In the genomic region with DNA sequence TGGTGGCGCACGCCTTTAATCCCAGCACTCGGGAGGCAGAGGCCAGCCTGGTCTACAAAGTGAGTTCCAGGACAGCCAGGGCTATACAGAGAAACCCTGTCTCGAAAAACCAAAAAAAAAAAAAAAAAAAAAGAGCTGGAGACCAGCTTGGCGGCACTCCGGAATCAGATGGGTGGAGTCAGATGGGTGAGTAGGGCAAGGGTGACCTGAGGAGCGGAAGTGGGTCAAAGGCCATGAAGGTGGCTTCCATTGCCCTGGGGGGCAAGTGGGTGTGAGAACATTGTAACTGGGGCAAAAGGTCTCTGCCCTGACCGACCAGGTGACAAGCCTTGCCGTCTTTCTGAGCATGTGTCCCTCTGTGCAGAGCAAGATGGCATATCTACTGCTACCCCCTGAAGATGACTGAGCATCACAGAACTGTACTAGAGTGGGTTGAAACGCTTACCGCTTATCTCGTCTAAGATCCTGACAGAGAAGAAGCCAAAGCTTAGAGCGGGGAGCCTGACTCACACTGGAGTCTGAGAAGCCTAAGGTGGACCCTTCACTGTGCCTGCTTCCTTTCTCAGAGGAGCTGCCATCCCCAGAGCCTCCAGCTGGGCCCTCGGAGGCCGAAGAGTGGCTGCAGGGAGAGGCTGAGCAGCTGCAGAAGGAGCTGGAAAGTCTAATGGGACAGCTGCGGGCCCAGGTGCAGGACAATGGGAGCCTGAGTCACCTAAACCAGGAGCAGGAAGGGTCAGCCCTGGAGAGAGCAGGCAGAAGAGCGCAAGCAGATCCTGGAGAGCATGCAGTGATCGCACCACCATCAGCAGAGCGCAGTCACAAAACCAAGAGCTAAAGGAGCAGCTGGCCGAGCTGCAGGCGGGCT, we compare ENCODE assay signal across 26 mouse cellular contexts. TPM values are rescaled to one million over a fixed set of nuclear protein-coding genes. Genes with fewer than 3 reads are reported as not detected.
DNase-seq lines count a peak whose midpoint lies in the region; ATAC-seq and TF ChIP-seq lines count a peak whose summit lies in the region.
"Had no signal": no experiment of that assay in that cellular context is flagged by ENCODE, and none has a peak within 500 bp of the region (broad histone marks: within the 10 kb centered on the region; RNA-seq: fewer than 3 reads in every experiment).

No protein-coding gene starts in this region.

- H3K4me1 ChIP-seq in liver, adult 2 months (ENCODE audit: control insufficient read depth, insufficient read depth, low read length), result no peaks in the 10 kb centered on the region
- peaks cover 3% of the 10 kb centered on the region; the same call in 1 of the 2 replicates for H3K4me1 ChIP-seq in liver, embryonic 11.5 days (replicated peaks; ENCODE audit: control insufficient read depth, insufficient read depth, low read length)
- H3K4me1 ChIP-seq in ES-Bruce4 (ENCODE audit: control insufficient read depth, insufficient read depth, low read length), result peaks cover 7% of the 10 kb centered on the region
- H3K4me1 ChIP-seq: embryonic facial prominence, embryonic 15.5 days; forebrain, embryonic 12.5 days; heart, embryonic 15.5 days; hindbrain, embryonic 15.5 days had no signal

- TF ChIP-seq CTCF in liver, adult 2 months (IDR thresholded peaks at IDR 0.05; ENCODE audit: low read depth, low read length), result no peak
- no peak for TF ChIP-seq CTCF in ES-Bruce4 (IDR thresholded peaks at IDR 0.05; ENCODE audit: low read depth, low read length)

- no peak for TF ChIP-seq EP300 in ES-Bruce4 (IDR thresholded peaks at IDR 0.05; ENCODE audit: insufficient read depth, low read depth, low read length)

- peak; percentile 62 for ATAC-seq in frontal cortex, adult (ENCODE audit: low TSS enrichment)
- ATAC-seq in liver, embryonic 11.5 days (replicated peaks; ENCODE audit: low FRiP score), result no peak; the same call in 1 of the 2 replicates
- ATAC-seq: forebrain, postnatal 0 days had no signal

- H3K4me2 ChIP-seq in liver, embryonic 11.5 days, result no peak overlapping the region
- H3K4me2 ChIP-seq: embryonic facial prominence, embryonic 15.5 days; forebrain, embryonic 12.5 days; heart, embryonic 15.5 days; hindbrain, embryonic 15.5 days had no signal

- no peak overlapping the region for H3K27ac ChIP-seq in liver, adult 2 months (replicated peaks; ENCODE audit: insufficient read depth, low read depth, low read length)
- H3K27ac ChIP-seq in liver, embryonic 11.5 days (ENCODE audit: low read depth, low read length), result no peak overlapping the region
- H3K27ac ChIP-seq in ES-Bruce4 (ENCODE audit: insufficient read depth, low read length), result no peak overlapping the region
- H3K27ac ChIP-seq: embryonic facial prominence, embryonic 15.5 days; forebrain, embryonic 12.5 days; heart, embryonic 15.5 days; hindbrain, embryonic 15.5 days had no signal

- H3K36me3 ChIP-seq in liver, adult 2 months (ENCODE audit: control insufficient read depth, insufficient read depth, low read length), result no peaks in the 10 kb centered on the region
- H3K36me3 ChIP-seq in liver, embryonic 11.5 days (ENCODE audit: control insufficient read depth, insufficient read depth, low read length), result no peaks in the 10 kb centered on the region
- no peaks in the 10 kb centered on the region for H3K36me3 ChIP-seq in ES-Bruce4 (ENCODE audit: control insufficient read depth, insufficient read depth, low read length, poor library complexity, severe bottlenecking)
- H3K36me3 ChIP-seq: embryonic facial prominence, embryonic 15.5 days; forebrain, embryonic 12.5 days; heart, embryonic 15.5 days; hindbrain, embryonic 15.5 days had no signal

- no peaks in the 10 kb centered on the region for H3K27me3 ChIP-seq in liver, adult 2 months (ENCODE audit: control insufficient read depth, insufficient read depth, low read length)
- peaks cover 6% of the 10 kb centered on the region for H3K27me3 ChIP-seq in liver, embryonic 11.5 days (replicated peaks; ENCODE audit: control insufficient read depth, insufficient read depth, low read length)
- H3K27me3 ChIP-seq in ES-Bruce4 (ENCODE audit: control insufficient read depth, insufficient read depth, low read length, poor library complexity, severe bottlenecking), result no peaks in the 10 kb centered on the region
- H3K27me3 ChIP-seq: embryonic facial prominence, embryonic 15.5 days; forebrain, embryonic 12.5 days; heart, embryonic 15.5 days; hindbrain, embryonic 15.5 days had no signal

- DNase-seq in frontal cortex, postnatal 10 days (ENCODE audit: low spot score in 2 of 2), result no peak
- DNase-seq in liver, adult 2 months (ENCODE audit: extremely low read depth, low read depth, low spot score), result peak; percentile 54
- DNase-seq in liver, embryonic 11.5 days (ENCODE audit: low spot score), result no peak
- DNase-seq in ZHBTc4 (ENCODE audit: low read depth, low spot score), result peak; percentile 41
- DNase-seq in thymus, postnatal 36 days, result no peak
- no peak for DNase-seq in lung, postnatal 36 days
- DNase-seq: adrenal gland, adult 2 months; adrenal gland, postnatal 25 days; cerebellum, adult 8-10 months; cerebellum, postnatal 14 days; embryo, embryonic 11 days; forebrain, postnatal 0 days; gastrocnemius, postnatal 36 days; heart, adult 11 months; heart, postnatal 14 days; kidney, adult 18-20 months had no signal

- H3K9ac ChIP-seq in liver, adult 2 months (ENCODE audit: low read depth, low read length), result no peak overlapping the region
- H3K9ac ChIP-seq in liver, embryonic 11.5 days (ENCODE audit: low read depth, low read length), result no peak overlapping the region
- 0 out of 2 replicates have a peak overlapping the region, but pooled peaks have one; percentile 0 for H3K9ac ChIP-seq in ES-Bruce4 (ENCODE audit: low read depth, poor library complexity, severe bottlenecking)
- H3K9ac ChIP-seq: embryonic facial prominence, embryonic 15.5 days; forebrain, embryonic 12.5 days; forebrain, postnatal 0 days; heart, embryonic 15.5 days; hindbrain, embryonic 15.5 days had no signal

- H3K4me3 ChIP-seq in liver, adult 2 months (ENCODE audit: insufficient read depth, low read depth, low read length), result no peak overlapping the region
- no peak overlapping the region for H3K4me3 ChIP-seq in liver, embryonic 11.5 days (ENCODE audit: low read depth, low read length)
- peak overlapping the region; percentile 22 for H3K4me3 ChIP-seq in ES-Bruce4 (ENCODE audit: low read depth, low read length)
- H3K4me3 ChIP-seq: embryonic facial prominence, embryonic 15.5 days; erythroblast, embryonic 14.5 days; forebrain, embryonic 12.5 days; heart, embryonic 15.5 days; hindbrain, embryonic 15.5 days had no signal

- no peaks in the 10 kb centered on the region for H3K79me2 ChIP-seq in liver, adult 2 months (ENCODE audit: control insufficient read depth, insufficient read depth, low read length)

- 81% methylated on average over 21 of the region's 21 CpGs for WGBS in liver, adult 2 months
- WGBS in liver, embryonic 11.5 days, result 71% methylated on average over 20 of the region's 21 CpGs

- no peak for TF ChIP-seq POLR2A in liver, adult 2 months (IDR thresholded peaks at IDR 0.05; ENCODE audit: extremely low read depth, insufficient read depth, low read length)
- no peak for TF ChIP-seq POLR2A in ES-Bruce4 (IDR thresholded peaks at IDR 0.05; ENCODE audit: insufficient read depth, low read length)

- H3K9me3 ChIP-seq in liver, embryonic 11.5 days (ENCODE audit: control insufficient read depth, low read length), result no peaks in the 10 kb centered on the region
- no peaks in the 10 kb centered on the region for H3K9me3 ChIP-seq in ES-Bruce4 (replicated peaks; ENCODE audit: control insufficient read depth, insufficient read depth, low read length, poor library complexity, severe bottlenecking)
- H3K9me3 ChIP-seq: embryonic facial prominence, embryonic 15.5 days; forebrain, embryonic 12.5 days; heart, embryonic 15.5 days; hindbrain, embryonic 15.5 days had no signal

RNA-seq across cellular contexts. Expression of a gene that starts 21.1 kb away (rescaled TPM):
- 0.55 and 0.67 TPM in 2 replicates for total RNA-seq in liver, adult 2 months (2014; rRNA removed)
- polyA plus RNA-seq in liver, adult 2 months (2012; rRNA removed), result 0.34 TPM in 2 replicates
- polyA plus RNA-seq in liver, embryonic 11.5 days (2014; fragmentation: Nextera tagmentation; extraction: Ambion mirVana), result 1.4 TPM in 2 replicates
- 0.67 and 1.1 TPM in 2 replicates for polyA plus RNA-seq in ES-Bruce4 (2011; ENCODE audit: insufficient read depth, insufficient read length, low read depth, missing spikeins)
- polyA plus RNA-seq: erythroblast, embryonic 14.5 days had no signal

RNA-seq across cellular contexts. Expression of a gene that starts 29.0 kb away (rescaled TPM):
- 41.2 and 45.1 TPM in 2 replicates for total RNA-seq in liver, adult 2 months (2014; rRNA removed)
- 21.3 and 25.7 TPM in 2 replicates for polyA plus RNA-seq in liver, adult 2 months (2012; rRNA removed)
- polyA plus RNA-seq in liver, embryonic 11.5 days (2014; fragmentation: Nextera tagmentation; extraction: Ambion mirVana), result 113 and 128 TPM in 2 replicates
- 49.7 and 55.2 TPM in 2 replicates for polyA plus RNA-seq in ES-Bruce4 (2011; ENCODE audit: insufficient read depth, insufficient read length, low read depth, missing spikeins)

RNA-seq across cellular contexts. Expression of a gene that starts 29.3 kb away (rescaled TPM):
- 179 and 183 TPM in 2 replicates for total RNA-seq in liver, adult 2 months (2014; rRNA removed)
- 56.9 and 60.6 TPM in 2 replicates for polyA plus RNA-seq in liver, adult 2 months (2012; rRNA removed)
- 1,321 and 1,382 TPM in 2 replicates for polyA plus RNA-seq in liver, embryonic 11.5 days (2014; fragmentation: Nextera tagmentation; extraction: Ambion mirVana)
- polyA plus RNA-seq in ES-Bruce4 (2011; ENCODE audit: insufficient read depth, insufficient read length, low read depth, missing spikeins), result 289 and 317 TPM in 2 replicates

RNA-seq across cellular contexts. Expression of a gene that starts 44.4 kb away (rescaled TPM):
- 0.09 and 0.13 TPM in 2 replicates for total RNA-seq in liver, adult 2 months (2014; rRNA removed)
- 0.07 and 0.09 TPM in 2 replicates for polyA plus RNA-seq in liver, adult 2 months (2012; rRNA removed)
- 0.38 and 0.75 TPM in 2 replicates for polyA plus RNA-seq in liver, embryonic 11.5 days (2014; fragmentation: Nextera tagmentation; extraction: Ambion mirVana)
- polyA plus RNA-seq in ES-Bruce4 (2011; ENCODE audit: insufficient read depth, insufficient read length, low read depth, missing spikeins), result 1.8 and 2.5 TPM in 2 replicates
- total RNA-seq: common myeloid progenitor, adult 5-6 weeks; hematopoietic stem cell, adult 5-6 weeks had no signal
- polyA plus RNA-seq: C2C12 had no signal

RNA-seq across cellular contexts. Expression of a gene that starts 48.7 kb away (rescaled TPM):
- 14.8 and 21.1 TPM in 2 replicates for total RNA-seq in liver, adult 2 months (2014; rRNA removed)
- polyA plus RNA-seq in liver, adult 2 months (2012; rRNA removed), result 5.9 and 7.6 TPM in 2 replicates
- polyA plus RNA-seq in liver, embryonic 11.5 days (2014; fragmentation: Nextera tagmentation; extraction: Ambion mirVana), result 3.3 and 5.1 TPM in 2 replicates
- polyA plus RNA-seq in ES-Bruce4 (2011; ENCODE audit: insufficient read depth, insufficient read length, low read depth, missing spikeins), result 110 and 111 TPM in 2 replicates
- polyA plus RNA-seq: erythroblast, embryonic 14.5 days had no signal

Comparison
In these comparisons a context has a peak if more than half of its experiments do, and no peak if none do; other contexts are left out.
1. DNase-seq: peak in liver, adult 2 months (single experiment) and ZHBTc4 (single experiment); none in frontal cortex, postnatal 10 days (0 of 2), liver, embryonic 11.5 days (single experiment), thymus, postnatal 36 days (0 of 2) and lung, postnatal 36 days (single experiment).